Mouse (Mus musculus) forebrain, embryonic 13.5 days (tissue): ENCODE measurements at regions not wholly inside any gene's neighbourhood (a gene's known extent, or its start where the extent isn't known, plus 50 kb on each side); places are given as distances from the start of the nearest gene placed in this dataset.

Source experiments
- ATAC-seq: fragments of 200-750 bp; cut with Nextera tagmentation; 2 replicates; pipeline ENCODE4 v1.8.0; 2017
- H3K27ac ChIP-seq: fragments of 300-500 bp; sonication (generic); 2 replicates; pipeline ENCODE4 v1.5.1; 2015; ENCODE audit warnings: inconsistent platforms, mild to moderate bottlenecking, moderate library complexity
- H3K27me3 ChIP-seq: fragments of 300-500 bp; sonication (generic); 2 replicates; pipeline ENCODE4 v1.6.1; 2015; ENCODE audit warnings: mild to moderate bottlenecking, inconsistent platforms
- H3K36me3 ChIP-seq: fragments of 300-500 bp; sonication (generic); 2 replicates; pipeline ENCODE4 v1.6.1; 2015; ENCODE audit warnings: mild to moderate bottlenecking, inconsistent platforms; ENCODE audit not compliant: poor library complexity, severe bottlenecking
- H3K4me1 ChIP-seq: fragments of 300-500 bp; sonication (generic); 2 replicates; pipeline ENCODE4 v1.6.1; 2015; ENCODE audit warnings: inconsistent platforms
- H3K4me2 ChIP-seq: fragments of 300-500 bp; sonication (generic); 2 replicates; pipeline ENCODE4 v1.6.1; 2015; ENCODE audit warnings: inconsistent platforms, mild to moderate bottlenecking, moderate library complexity
- H3K4me3 ChIP-seq: fragments of 300-500 bp; sonication (generic); 2 replicates; pipeline ENCODE4 v1.5.1; 2015; ENCODE audit warnings: mild to moderate bottlenecking, inconsistent platforms
- H3K9ac ChIP-seq: fragments of 300-500 bp; sonication (generic); 2 replicates; pipeline ENCODE4 v1.6.1; 2015; ENCODE audit warnings: mild to moderate bottlenecking, inconsistent platforms
- H3K9me3 ChIP-seq: fragments of 300-500 bp; sonication (generic); replicated peaks from 2 replicates; pipeline ENCODE4 v1.6.1; 2016; ENCODE audit warnings: inconsistent platforms
- WGBS: fragments of 180-500 bp; shearing (Covaris S2); methylation state at CpG from one replicate; pipeline ENCODE4 v1.1.7; 2015; 5-methylcytosine and 5-hydroxymethylcytosine counted together

DNA sequence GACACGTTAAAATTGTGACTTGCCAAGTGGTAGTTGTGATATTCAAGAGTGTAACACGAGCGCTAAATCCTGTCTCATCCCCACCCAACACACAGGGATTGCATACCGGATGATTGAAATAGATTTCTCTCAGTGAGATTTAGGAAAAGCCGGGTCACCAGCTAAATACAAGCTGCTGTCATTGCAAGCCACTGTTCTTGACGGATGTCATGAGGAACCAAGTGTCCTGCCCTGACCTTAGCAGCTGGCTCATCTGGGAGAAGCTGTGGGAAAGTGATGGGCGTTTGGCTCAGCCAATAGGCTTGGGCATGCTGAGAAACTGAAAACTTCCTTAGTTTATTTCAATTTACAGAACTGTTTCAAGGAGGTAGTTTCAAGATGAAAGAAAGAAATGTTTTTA, 164.4 kb upstream of the Jmjd1c start:
- no peaks in the 10 kb centered on the region for H3K4me1 ChIP-seq
- H3K36me3 ChIP-seq = no peaks in the 10 kb centered on the region
- 80% methylated on average over 7 of the region's 7 CpGs for WGBS
- no peaks in the 10 kb centered on the region for H3K27me3 ChIP-seq
- no peak for ATAC-seq
- H3K4me3 ChIP-seq = no peak overlapping the region
- no peak overlapping the region for H3K9ac ChIP-seq
- H3K27ac ChIP-seq = no peak overlapping the region
- no peak overlapping the region for H3K4me2 ChIP-seq
- no peaks in the 10 kb centered on the region for H3K9me3 ChIP-seq

DNA sequence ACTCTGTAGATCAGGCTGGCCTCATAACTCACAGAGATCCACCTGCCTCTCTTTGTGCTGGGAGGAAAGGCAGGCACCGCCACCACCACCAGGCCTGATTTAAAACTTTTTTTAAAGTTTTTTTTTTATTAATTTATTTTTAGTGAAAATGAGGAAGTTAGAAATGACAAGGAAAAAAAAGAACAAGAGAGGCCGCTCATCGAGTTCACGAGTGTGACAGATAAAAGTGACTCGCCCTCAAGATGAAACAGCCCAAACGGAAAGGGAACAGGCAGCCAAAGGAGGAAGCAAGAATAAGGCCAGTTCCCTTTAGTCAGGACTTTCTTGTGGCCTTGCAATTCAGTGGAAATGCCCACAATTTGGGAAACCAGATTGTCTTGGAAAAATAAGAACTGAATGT, 163.4 kb upstream of the Jmjd1c start:
- ATAC-seq = no peak
- 96% methylated on average over 6 of the region's 6 CpGs for WGBS
- no peak overlapping the region for H3K9ac ChIP-seq

GRCm38 (mm10) chr10:66933689-66934088, 162.2 kb upstream of the Jmjd1c start:
- WGBS = 93% methylated on average over 7 of the region's 7 CpGs
- Histone ChIP-seq H3K4me3 (no peak overlapping the region), H3K9me3 (no peaks in the 10 kb centered on the region), H3K9ac (no peak overlapping the region), H3K36me3 (no peaks in the 10 kb centered on the region), H3K4me1 (no peaks in the 10 kb centered on the region), H3K27me3 (no peaks in the 10 kb centered on the region), H3K4me2 (no peak overlapping the region), H3K27ac (no peak overlapping the region)
- no peak for ATAC-seq

More for the DNA sequence above, 163.4 kb upstream of the Jmjd1c start:
- Histone ChIP-seq H3K4me2 (no peak overlapping the region), H3K4me3 (no peak overlapping the region), H3K36me3 (no peaks in the 10 kb centered on the region), H3K27ac (no peak overlapping the region), H3K4me1 (no peaks in the 10 kb centered on the region), H3K27me3 (no peaks in the 10 kb centered on the region), H3K9me3 (no peaks in the 10 kb centered on the region)

DNA sequence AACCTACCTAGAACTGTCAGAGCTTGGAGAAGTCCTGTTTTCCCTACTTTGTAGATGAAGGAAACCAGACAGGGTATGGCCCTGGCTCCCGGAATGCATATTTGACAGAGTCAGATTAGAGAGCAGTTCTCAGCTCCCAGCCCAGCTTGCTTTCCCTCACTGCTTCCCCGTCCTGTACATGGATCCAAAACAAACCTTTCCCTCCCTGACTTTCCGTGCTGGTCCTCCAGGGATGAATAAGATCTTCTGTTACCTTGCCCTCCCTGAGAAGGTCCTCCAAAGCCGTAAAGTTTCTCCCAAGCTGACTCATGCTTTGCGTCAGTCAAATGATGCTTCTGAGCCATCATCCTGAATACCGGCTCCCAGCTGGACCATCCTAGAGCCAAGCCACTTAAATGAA, 160.2 kb upstream of the Jmjd1c start:
- H3K4me3 ChIP-seq = no peak overlapping the region
- no peaks in the 10 kb centered on the region for H3K4me1 ChIP-seq
- H3K9me3 ChIP-seq = no peaks in the 10 kb centered on the region
- 82% methylated on average over 6 of the region's 6 CpGs for WGBS
- no peak overlapping the region for H3K27ac ChIP-seq
- no peak overlapping the region for H3K9ac ChIP-seq
- no peaks in the 10 kb centered on the region for H3K27me3 ChIP-seq
- no peaks in the 10 kb centered on the region for H3K36me3 ChIP-seq
- no peak for ATAC-seq
- H3K4me2 ChIP-seq = no peak overlapping the region

GRCm38 (mm10) chr10:66937116-66937515, 158.8 kb upstream of the Jmjd1c start:
- Histone ChIP-seq H3K4me1 (no peaks in the 10 kb centered on the region), H3K4me2 (no peak overlapping the region), H3K9me3 (no peaks in the 10 kb centered on the region), H3K27me3 (no peaks in the 10 kb centered on the region), H3K27ac (no peak overlapping the region), H3K4me3 (no peak overlapping the region), H3K36me3 (no peaks in the 10 kb centered on the region), H3K9ac (no peak overlapping the region)
- 86% methylated on average over 13 of the region's 13 CpGs for WGBS
- no peak for ATAC-seq

GRCm38 (mm10) chr10:66940368-66940767, 155.6 kb upstream of the Jmjd1c start:
- no peak overlapping the region for H3K4me3 ChIP-seq
- 86% methylated on average over 6 of the region's 6 CpGs for WGBS
- no peaks in the 10 kb centered on the region for H3K4me1 ChIP-seq
- no peak overlapping the region for H3K27ac ChIP-seq
- H3K4me2 ChIP-seq = no peak overlapping the region
- H3K36me3 ChIP-seq = no peaks in the 10 kb centered on the region
- no peak for ATAC-seq
- H3K9me3 ChIP-seq = no peaks in the 10 kb centered on the region
- no peak overlapping the region for H3K9ac ChIP-seq
- no peaks in the 10 kb centered on the region for H3K27me3 ChIP-seq

DNA sequence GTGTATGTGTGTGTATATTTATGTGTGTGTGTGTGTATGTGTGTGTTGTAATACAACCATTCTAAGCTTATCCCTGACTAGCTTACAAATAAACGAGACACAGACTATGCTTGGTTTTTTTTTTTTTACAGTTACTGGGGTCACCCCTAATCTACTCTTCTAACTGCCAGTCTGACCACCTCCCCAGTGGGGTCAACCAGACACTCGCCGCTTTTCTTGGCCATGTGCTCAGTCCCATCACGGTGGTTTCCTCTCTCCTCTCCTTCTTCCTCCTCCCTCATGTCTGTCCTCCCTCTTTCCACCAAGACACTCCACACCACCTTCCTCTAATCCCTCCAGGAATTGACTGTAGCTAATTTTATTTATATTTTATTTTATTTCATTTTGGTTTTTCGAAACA, 155.0 kb upstream of the Jmjd1c start:
- no peaks in the 10 kb centered on the region for H3K27me3 ChIP-seq
- no peaks in the 10 kb centered on the region for H3K36me3 ChIP-seq
- no peak overlapping the region for H3K9ac ChIP-seq
- H3K27ac ChIP-seq = no peak overlapping the region
- no peak for ATAC-seq
- H3K9me3 ChIP-seq = no peaks in the 10 kb centered on the region
- WGBS = 85% methylated on average over 5 of the region's 5 CpGs
- H3K4me1 ChIP-seq = no peaks in the 10 kb centered on the region
- H3K4me3 ChIP-seq = no peak overlapping the region
- H3K4me2 ChIP-seq = no peak overlapping the region

DNA sequence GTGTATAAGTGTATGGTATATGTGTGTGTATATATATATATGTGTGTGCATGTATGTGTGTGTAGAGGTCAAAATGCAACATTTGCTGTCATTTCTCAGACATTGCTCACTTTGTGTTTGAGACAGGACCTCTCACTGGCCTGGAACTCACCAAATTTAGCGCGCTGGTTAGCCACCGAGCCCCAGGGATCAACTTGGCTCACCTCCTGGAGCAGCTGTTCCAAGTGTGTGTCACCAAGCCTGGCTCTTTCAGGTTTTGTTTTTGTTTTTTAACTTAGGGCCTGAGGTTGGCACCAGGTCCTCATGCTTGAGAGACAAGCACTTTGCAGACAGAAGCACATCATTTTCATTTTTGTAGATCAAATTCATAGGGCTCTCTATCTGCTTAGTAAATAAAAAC, 154.0 kb upstream of the Jmjd1c start:
- Histone ChIP-seq H3K36me3 (no peaks in the 10 kb centered on the region), H3K4me1 (no peaks in the 10 kb centered on the region)
- 81% methylated on average over 3 of the region's 3 CpGs for WGBS

GRCm38 (mm10) chr10:66943875-66944274, 152.1 kb upstream of the Jmjd1c start:
- Histone ChIP-seq H3K36me3 (no peaks in the 10 kb centered on the region), H3K4me3 (no peak overlapping the region), H3K4me2 (no peak overlapping the region), H3K9ac (no peak overlapping the region), H3K27me3 (no peaks in the 10 kb centered on the region), H3K27ac (no peak overlapping the region), H3K4me1 (no peaks in the 10 kb centered on the region), H3K9me3 (no peaks in the 10 kb centered on the region)
- WGBS = 67% methylated on average over 5 of the region's 5 CpGs
- ATAC-seq = no peak

More for the DNA sequence above, 154.0 kb upstream of the Jmjd1c start:
- no peaks in the 10 kb centered on the region for H3K9me3 ChIP-seq
- H3K9ac ChIP-seq = no peak overlapping the region
- H3K27me3 ChIP-seq = no peaks in the 10 kb centered on the region
- H3K4me3 ChIP-seq = no peak overlapping the region
- no peak overlapping the region for H3K27ac ChIP-seq
- no peak for ATAC-seq
- H3K4me2 ChIP-seq = no peak overlapping the region

DNA sequence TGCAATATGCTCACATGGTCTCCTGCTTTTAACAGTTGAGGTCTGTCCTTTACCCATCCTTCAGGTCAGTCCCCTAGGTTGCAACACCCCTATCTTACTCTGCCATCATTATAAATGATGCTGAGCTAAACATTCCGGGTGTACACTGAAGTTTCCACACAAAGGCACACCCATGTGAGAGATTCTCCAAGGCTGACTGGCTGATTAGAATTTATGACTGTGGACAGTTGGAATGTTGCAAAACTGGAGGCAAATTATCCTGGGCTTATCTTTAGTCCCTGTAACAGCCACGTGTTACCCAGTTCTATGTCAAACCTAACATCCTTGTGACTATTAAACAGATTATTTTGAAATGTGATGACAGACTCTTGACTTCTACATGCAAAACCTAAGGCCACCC, 149.8 kb upstream of the Jmjd1c start:
- Histone ChIP-seq H3K4me2 (no peak overlapping the region), H3K4me3 (no peak overlapping the region), H3K4me1 (no peaks in the 10 kb centered on the region), H3K9ac (no peak overlapping the region), H3K9me3 (no peaks in the 10 kb centered on the region), H3K27ac (no peak overlapping the region), H3K27me3 (no peaks in the 10 kb centered on the region), H3K36me3 (no peaks in the 10 kb centered on the region)
- ATAC-seq = no peak
- 86% methylated on average over 2 of the region's 2 CpGs for WGBS

GRCm38 (mm10) chr10:66948329-66948728, 147.6 kb upstream of the Jmjd1c start:
- no peak for ATAC-seq
- no peak overlapping the region for H3K27ac ChIP-seq
- no peak overlapping the region for H3K4me2 ChIP-seq
- H3K4me1 ChIP-seq = no peaks in the 10 kb centered on the region
- no peaks in the 10 kb centered on the region for H3K36me3 ChIP-seq
- no peaks in the 10 kb centered on the region for H3K9me3 ChIP-seq
- H3K27me3 ChIP-seq = no peaks in the 10 kb centered on the region
- no peak overlapping the region for H3K4me3 ChIP-seq
- no peak overlapping the region for H3K9ac ChIP-seq
- 96% methylated on average over 2 of the region's 2 CpGs for WGBS

DNA sequence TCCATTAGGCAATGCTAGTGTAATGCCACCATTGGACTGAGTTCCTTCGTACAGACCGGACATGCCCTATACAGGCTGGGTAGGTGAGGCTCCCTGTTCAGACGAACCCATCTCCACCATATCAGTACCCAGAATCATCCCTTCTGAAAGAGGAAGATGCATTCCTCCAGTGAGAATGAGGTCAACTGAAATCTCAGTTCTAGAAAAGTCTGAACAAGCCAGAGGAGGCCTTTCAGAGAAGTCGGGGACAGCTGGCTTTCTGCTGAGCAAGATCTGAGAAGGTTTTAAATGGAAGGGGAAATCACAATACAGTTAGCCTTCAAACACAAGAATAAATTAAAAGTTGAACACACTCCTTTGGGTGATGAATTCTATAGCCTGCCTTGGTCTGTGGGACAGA, 145.5 kb upstream of the Jmjd1c start:
- H3K4me2 ChIP-seq = no peak overlapping the region
- H3K4me1 ChIP-seq = no peaks in the 10 kb centered on the region
- H3K27ac ChIP-seq = no peak overlapping the region
- H3K27me3 ChIP-seq = no peaks in the 10 kb centered on the region
- H3K9me3 ChIP-seq = no peaks in the 10 kb centered on the region
- no peak overlapping the region for H3K9ac ChIP-seq
- H3K36me3 ChIP-seq = no peaks in the 10 kb centered on the region
- no peak overlapping the region for H3K4me3 ChIP-seq
- 90% methylated on average over 4 of the region's 4 CpGs for WGBS
- no peak for ATAC-seq

GRCm38 (mm10) chr10:66951231-66951822, 144.6 kb upstream of the Jmjd1c start:
- WGBS = 93% methylated on average over 8 of the region's 8 CpGs

More at GRCm38 (mm10) chr10:66951231-66951822, 144.6 kb upstream of the Jmjd1c start:
- Histone ChIP-seq H3K27ac (no peak overlapping the region), H3K36me3 (no peaks in the 10 kb centered on the region), H3K27me3 (no peaks in the 10 kb centered on the region), H3K9ac (no peak overlapping the region), H3K4me3 (no peak overlapping the region), H3K4me2 (no peak overlapping the region), H3K4me1 (0 out of 2 replicates have a peak, but pooled peaks cover 4% of the 10 kb centered on the region), H3K9me3 (no peaks in the 10 kb centered on the region)
- no peak for ATAC-seq
